Mouse (Mus musculus): Measurements from ENCODE around the gene Gm9964.
"Not testable (repeated sequence)": the region's sequence is repeated elsewhere in the genome, so short reads cannot be mapped to it uniquely, and the experiment has no call there.

The Gm9964 gene

DNA sequence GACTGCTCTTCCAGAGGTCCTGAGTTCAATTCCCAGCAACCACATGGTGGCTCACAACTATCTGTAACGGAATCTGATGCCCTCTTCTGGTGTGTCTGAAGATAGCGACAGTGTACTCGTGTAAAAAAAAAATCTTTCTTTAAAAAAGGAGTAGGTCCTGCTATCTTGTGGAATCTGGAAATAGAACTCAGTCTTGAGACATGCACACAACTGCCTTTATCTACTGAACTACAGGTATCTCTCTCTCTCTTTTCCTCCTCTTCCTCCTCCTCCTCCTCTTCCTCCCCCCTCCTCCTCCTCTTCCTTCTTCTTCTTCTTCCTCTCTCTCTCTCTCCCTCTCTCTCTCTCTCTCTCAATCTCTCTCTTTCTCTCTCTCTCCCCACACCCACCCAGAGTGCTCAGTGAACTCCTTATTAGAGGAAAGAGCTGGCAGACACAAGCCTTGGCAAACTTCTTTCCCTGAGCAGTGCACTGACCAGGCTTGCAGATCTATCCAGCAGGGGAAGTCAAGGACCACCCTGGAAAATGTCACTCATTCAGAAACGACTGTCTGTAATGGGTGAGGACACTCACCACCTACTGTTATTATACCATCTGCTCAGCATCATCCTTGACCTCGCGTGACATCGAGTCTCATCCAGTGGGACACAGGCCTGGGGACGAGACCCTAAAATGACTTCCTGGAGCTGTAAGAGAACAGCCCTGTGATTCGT lies 3.2 kb upstream of the Gm9964 start:
- no peak for DNase-seq

- peak; percentile 45 for DNase-seq
These were observed 539 bp downstream of the Gm9964 start for GRCm38 (mm10) chr11:79296167-79296566.

GRCm38 (mm10) chr11:79293971-79294370 lies 2.7 kb downstream of the Gm9964 start:
- peak; percentile 19 for DNase-seq

DNA sequence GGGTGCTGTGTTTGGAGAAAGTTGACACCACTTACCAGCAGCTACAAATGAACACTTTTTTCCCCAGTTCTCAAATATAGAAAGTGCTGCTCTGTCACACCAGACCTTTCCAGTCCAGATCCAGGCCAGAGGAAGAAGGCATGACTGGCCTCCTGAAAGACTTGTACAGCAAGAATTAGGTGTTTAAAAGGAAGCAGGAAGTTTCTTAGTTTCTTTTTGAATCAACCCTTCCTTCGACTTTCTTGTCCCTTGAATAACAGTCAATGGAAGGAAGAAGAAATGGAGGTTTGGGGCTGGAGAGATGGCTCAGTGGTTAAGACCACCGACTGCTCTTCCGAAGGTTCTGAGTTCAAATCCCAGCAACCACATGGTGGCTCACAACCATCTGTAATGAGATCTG lies 3.7 kb downstream of the Gm9964 start:
- no peak for DNase-seq

DNA sequence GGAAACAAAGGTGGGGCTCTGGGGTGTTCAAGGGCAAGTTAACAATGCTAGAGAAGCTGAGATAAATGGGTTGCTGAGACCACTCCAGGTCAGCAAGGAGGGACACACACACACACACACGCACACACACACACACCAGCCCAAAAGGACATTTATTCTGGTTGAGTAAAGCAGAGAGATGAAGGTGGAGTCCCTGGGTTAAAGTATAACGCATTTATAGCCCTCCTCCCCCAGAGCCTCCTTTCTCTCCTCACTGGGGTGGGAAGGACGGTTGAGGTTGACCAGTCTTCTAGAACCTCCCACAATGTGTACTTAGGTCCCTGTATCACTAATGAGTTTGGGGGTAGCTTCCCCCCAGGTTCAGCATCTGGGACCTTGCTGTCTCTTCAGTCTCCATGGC lies 4.6 kb downstream of the Gm9964 start:
- DNase-seq: no peak

DNA sequence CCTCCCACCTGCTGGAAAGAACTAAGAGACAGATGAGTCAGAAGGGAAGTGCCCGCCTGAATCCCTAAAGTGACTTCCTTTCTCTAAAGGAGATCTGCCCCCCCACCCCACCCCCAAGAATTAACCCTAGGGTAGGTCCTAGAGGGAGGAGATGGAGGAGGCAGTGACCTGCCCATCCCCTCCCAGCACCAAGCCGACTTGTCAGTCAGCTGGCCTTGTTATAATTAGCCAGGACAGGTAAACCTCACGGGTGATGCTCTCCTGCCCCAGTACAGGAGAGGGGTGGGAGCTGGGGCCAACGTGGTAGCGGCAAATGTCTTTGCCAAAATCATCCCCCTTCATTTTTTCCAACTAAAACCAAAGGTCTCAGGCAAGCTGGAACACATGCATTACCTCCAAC lies 5.1 kb downstream of the Gm9964 start:
- no peak for DNase-seq

DNA sequence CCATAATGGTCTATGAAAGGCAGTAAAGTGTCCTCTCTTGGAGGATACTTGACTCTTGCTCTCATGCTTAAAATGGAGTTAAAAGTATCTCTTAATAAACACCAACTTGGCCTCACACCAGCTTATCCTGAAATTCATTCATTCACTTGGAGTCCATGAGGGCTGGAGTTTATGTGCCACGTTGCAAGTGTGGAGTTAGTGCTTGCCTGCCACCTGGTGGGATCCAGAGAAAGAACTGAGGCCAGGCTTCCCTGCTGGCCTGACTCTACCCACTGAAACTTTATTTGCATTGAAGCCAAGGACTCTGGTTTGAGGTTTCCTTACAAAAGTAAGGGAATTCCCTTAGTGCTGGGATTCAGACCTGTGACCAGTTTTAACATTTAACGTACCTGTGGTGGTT lies 6.2 kb downstream of the Gm9964 start:
- peak; percentile 41 for DNase-seq

- DNase-seq: no peak
These were observed 7.6 kb downstream of the Gm9964 start for GRCm38 (mm10) chr11:79288913-79289640.

GRCm38 (mm10) chr11:79288278-79288843 lies 8.3 kb downstream of the Gm9964 start:
- DNase-seq: no peak

DNA sequence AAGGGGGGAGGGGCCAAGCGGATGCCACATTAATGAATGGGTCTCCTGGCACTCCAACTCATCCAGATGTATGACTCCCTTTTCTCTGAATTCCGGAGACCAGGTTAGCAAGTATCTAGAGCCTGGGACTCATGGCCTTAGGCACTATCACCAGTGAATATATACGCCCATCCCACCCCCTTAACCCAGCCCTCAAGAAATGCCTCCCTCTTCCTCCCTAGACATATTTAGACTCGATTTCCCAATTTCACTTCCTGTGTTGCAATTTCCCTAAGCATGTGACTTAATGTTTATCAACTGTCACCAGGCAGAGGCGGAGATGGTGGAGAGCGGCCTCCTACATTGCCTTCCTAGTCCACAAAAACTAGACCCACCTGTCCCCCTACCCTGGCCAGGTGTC lies 9.3 kb downstream of the Gm9964 start:
- no peak for DNase-seq

DNA sequence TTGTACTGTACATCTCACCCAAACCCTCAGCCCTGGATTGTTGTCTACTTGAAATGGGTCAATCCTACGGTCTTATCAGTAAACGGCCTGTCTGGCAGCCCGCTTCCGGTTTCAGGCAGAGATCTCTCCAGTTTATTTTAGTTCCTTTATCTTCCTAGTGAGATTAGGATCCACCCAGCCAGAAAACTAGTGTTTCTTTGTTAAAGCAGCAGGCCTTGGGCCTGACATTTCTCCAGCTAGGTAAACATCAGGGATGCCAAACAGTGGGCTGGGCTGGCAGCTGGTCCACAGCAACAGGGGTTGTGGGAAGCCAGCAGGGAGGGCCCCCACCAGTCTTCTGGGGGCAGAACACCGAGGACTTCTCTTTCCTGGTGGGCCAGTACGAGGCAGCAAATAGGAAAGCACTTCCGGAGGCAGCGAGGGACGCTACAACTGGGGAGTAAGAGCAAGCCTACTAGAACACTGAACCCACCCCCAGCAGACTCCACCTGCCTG lies 10.4 kb downstream of the Gm9964 start:
- no peak for DNase-seq

DNA sequence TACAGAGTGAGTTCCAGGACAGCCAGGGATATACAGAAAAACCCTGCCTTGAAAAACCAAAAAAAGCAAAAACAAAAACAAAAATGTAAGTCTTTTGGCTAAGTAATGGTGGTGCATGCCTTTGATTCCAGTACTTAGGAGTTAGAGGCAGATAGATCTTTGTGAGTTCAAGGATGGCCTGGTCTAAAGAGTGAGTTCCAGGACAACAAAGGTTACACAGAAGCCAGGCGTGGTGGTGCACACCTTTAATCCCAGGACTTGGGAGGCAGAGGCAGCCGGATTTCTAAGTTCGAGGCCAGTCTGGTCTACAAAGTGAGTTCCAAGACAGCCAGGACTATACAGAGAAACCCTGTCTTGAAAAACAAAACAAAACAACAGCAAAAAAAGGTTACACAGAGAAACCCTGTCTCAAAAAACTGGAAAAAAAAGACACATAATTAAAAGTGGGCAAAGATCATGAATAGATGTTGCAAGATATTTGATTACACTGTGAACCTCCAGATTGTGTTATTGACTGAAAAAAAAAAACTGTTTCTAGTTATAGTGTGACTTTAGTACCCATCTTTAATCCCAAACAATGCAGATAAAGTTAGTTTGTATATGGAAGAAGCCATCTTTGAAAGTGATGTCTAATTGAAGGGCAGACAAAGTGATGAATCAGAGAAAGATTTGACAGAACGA lies 13.2 kb downstream of the Gm9964 start:
- no peak for DNase-seq

- DNase-seq: no peak
These were observed 15.3 kb downstream of the Gm9964 start for GRCm38 (mm10) chr11:79281396-79281795.

GRCm38 (mm10) chr11:79279732-79280405 lies 16.8 kb downstream of the Gm9964 start:
- peak; percentile 52 for DNase-seq

- no peak for DNase-seq
These were observed 22.9 kb downstream of the Gm9964 start for GRCm38 (mm10) chr11:79273757-79274156.

- DNase-seq: no peak
These were observed 23.7 kb downstream of the Gm9964 start for GRCm38 (mm10) chr11:79273039-79273438.

GRCm38 (mm10) chr11:79267171-79267570 lies 29.5 kb downstream of the Gm9964 start:
- no peak for DNase-seq

- DNase-seq: no peak
These were observed 32.3 kb downstream of the Gm9964 start for GRCm38 (mm10) chr11:79264376-79264775.

GRCm38 (mm10) chr11:79260126-79260525 lies 36.6 kb downstream of the Gm9964 start:
- not testable (repeated sequence) for DNase-seq

GRCm38 (mm10) chr11:79258738-79259137 lies 38.0 kb downstream of the Gm9964 start:
- DNase-seq: no peak

DNA sequence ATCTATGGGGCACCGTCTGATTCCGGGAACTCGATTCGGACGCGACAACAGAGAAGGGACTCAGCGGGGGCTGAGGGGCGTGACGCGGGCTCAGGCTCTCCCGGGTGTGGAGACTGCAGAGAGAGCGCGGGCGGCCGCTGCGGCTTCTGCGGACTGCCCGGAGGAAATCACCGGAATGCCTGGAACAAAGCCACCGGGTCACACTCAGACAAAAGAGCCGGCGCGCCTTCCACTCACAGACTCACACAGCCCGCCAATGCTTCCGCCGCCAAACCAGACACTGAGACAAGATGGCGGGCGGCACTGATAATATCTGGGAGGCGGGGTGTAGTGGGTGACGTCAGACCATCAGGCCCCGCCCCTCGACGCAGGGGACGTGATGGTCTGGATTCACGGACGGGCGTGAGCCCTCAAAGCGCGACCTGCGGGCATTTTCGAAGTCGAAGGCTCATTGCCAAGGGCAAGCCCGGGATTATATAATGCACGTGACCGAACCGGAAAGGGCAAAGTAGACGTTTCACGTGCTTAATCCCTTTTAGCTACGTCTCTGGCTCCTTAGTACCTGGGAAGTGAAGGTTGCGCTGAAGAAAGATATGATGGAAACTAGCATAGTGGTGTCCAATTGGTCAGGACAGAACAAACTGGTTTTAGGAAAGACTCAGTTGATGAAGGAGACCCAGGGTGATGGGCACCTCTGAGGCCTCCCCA lies 42.2 kb downstream of the Gm9964 start, which contains the start of gene Wsb1:
Gene Wsb1, minus strand, starts transcription at position 281 of the 708 bp plus-strand sequence.
- DNase-seq: peak; percentile 95
